Mouse (Mus musculus): ENCODE measurements around the gene Fscn3. TPM values are rescaled to one million over a fixed set of nuclear protein-coding genes. Genes with fewer than 3 reads are reported as not detected.

The Fscn3 gene
- total and polyA plus RNA-seq, 3 experiments, result not detected

DNA sequence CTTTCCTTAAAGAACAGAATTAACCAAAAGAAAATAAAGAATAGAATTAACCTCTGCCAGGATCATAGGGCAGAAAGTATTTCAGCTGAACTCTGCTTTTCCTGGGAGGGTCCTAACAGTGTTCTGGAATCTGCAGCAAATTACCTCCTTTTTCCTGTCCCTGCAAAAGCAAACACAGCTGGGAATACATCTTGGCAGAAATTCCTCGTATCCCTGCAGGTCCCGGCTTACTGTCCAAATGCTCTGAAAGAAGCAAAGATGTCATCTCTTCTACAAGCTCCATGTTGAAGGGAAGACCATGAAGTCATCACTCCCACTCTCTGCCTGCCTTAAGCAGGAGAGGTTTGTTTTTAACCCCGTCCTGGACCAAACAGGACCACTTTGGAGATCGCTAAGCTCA is 10.6 kb upstream of the Fscn3 start:
- no peak overlapping the region for H3K4me2 ChIP-seq (ENCODE audit: insufficient read depth, low read depth, poor library complexity, severe bottlenecking)
- H3K27me3 ChIP-seq (replicated peaks), result no peaks in the 10 kb centered on the region
- H3K79me2 ChIP-seq (replicated peaks; ENCODE audit: control insufficient read depth, extremely low read depth, insufficient read depth, poor library complexity, severe bottlenecking), result peaks cover 10% of the 10 kb centered on the region
- peaks cover 19 to 57% of the 10 kb centered on the region in 2 experiments for H3K36me3 ChIP-seq (replicated peaks in 1 of 2; ENCODE audit: control insufficient read depth in 1 of 2, insufficient read depth in 1 of 2, low read length in 1 of 2)
- no peak overlapping the region for H3K9ac ChIP-seq (ENCODE audit: insufficient read depth, low read depth)
- no peak overlapping the region for H3K27ac ChIP-seq (ENCODE audit: insufficient read depth, low read depth)
- in situ Hi-C loops (cut with MboI; ENCODE audit: low pct_ligation_motif_present, low pct_unique_long_range_greater_than_20kb, low sequenced_read_pairs) (loop anchor here (25.0 kb wide), 1 partner anchor 595 kb away; no protein-coding TSS in a partner anchor), dilution Hi-C loops (cut with MboI; ENCODE audit: extremely low pct_ligation_motif_present, extremely low pct_unique_long_range_greater_than_20kb, low sequenced_read_pairs) (no loop called here)
- H3K9me3 ChIP-seq (replicated peaks; ENCODE audit: low read length), result no peaks in the 10 kb centered on the region
- TF ChIP-seq MAFK (IDR thresholded peaks at IDR 0.05; ENCODE audit: insufficient replicate concordance, low read length) (no peak), USF1 (IDR thresholded peaks at IDR 0.05; ENCODE audit: low read depth, low read length) (no peak), ZMIZ1 (IDR thresholded peaks at IDR 0.05; ENCODE audit: low read depth, low read length) (no peak), JUND (conservative IDR thresholded peaks at IDR 0.05; ENCODE audit: low read depth, low read length) (no peak), ZKSCAN1 (IDR thresholded peaks at IDR 0.05; ENCODE audit: borderline replicate concordance, low read depth, low read length) (no peak), MXI1 (IDR thresholded peaks at IDR 0.05; ENCODE audit: low read depth, low read length) (no peak), ELF1 (IDR thresholded peaks at IDR 0.05; ENCODE audit: low read depth, low read length) (no peak), MEF2A (IDR thresholded peaks at IDR 0.05; ENCODE audit: borderline replicate concordance, low read depth, low read length) (no peak), CTCF (conservative IDR thresholded peaks at IDR 0.05 in 1 of 2, IDR thresholded peaks at IDR 0.05 in 1 of 2; ENCODE audit: low read depth in 2 of 2, low read length in 2 of 2) (no peak), TCF12 (IDR thresholded peaks at IDR 0.05; ENCODE audit: low read depth, low read length) (no peak), IRF4 (IDR thresholded peaks at IDR 0.05; ENCODE audit: low read depth, low read length) (no peak), TBP (conservative IDR thresholded peaks at IDR 0.05; ENCODE audit: low read depth, low read length) (no peak), PAX5 (IDR thresholded peaks at IDR 0.05; ENCODE audit: low read length) (no peak), USF2 (conservative IDR thresholded peaks at IDR 0.05; ENCODE audit: low read depth, low read length) (no peak), RCOR1 (conservative IDR thresholded peaks at IDR 0.05; ENCODE audit: low read depth, low read length) (no peak), POLR2A (IDR thresholded peaks at IDR 0.05; ENCODE audit: low read depth, low read length) (no peak)
- DNase-seq (ENCODE audit: extremely low read depth), result no peak
- peaks cover 9 to 19% of the 10 kb centered on the region in 2 experiments for H3K4me1 ChIP-seq (ENCODE audit: control insufficient read depth in 1 of 2, insufficient read depth in 2 of 2)
- no peak overlapping the region for H3K4me3 ChIP-seq (replicated peaks in 1 of 3; ENCODE audit: low read depth in 2 of 3, low read length in 2 of 3, poor library complexity in 1 of 3)

DNA sequence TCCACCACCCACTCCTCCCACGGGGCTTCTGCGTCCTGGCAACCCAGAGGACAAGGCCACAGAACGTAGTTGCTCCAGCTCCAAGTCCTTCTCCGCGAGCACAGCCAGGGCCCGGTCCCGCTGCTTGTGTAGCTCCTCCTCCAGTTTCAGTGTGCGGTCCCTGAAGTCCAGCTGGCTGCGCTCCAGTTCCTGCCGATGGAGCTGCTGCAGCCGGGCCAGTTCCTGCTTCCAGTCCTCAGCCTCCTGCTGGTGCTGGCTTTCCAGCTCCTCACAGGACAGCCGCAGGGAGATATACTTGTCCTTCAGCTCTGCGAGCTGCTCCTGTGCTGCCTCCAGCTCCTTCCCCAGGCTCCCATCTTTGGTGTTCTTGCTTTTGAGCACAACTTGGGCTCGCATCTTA is 9.1 kb upstream of the Fscn3 start:
- no peaks in the 10 kb centered on the region for H3K27me3 ChIP-seq (replicated peaks)
- H3K4me2 ChIP-seq (ENCODE audit: insufficient read depth, low read depth, poor library complexity, severe bottlenecking), result no peak overlapping the region
- H3K79me2 ChIP-seq (replicated peaks; ENCODE audit: control insufficient read depth, extremely low read depth, insufficient read depth, poor library complexity, severe bottlenecking), result peaks cover 10% of the 10 kb centered on the region
- TF ChIP-seq JUN (IDR thresholded peaks at IDR 0.05; ENCODE audit: insufficient read depth, low read depth, low read length) (no peak), MEF2A (IDR thresholded peaks at IDR 0.05; ENCODE audit: borderline replicate concordance, low read depth, low read length) (no peak), SMC3 (IDR thresholded peaks at IDR 0.05; ENCODE audit: low read depth, low read length) (no peak), ZNF384 (IDR thresholded peaks at IDR 0.05; ENCODE audit: low read depth, low read length) (no peak), ZKSCAN1 (IDR thresholded peaks at IDR 0.05; ENCODE audit: borderline replicate concordance, low read depth, low read length) (no peak), MXI1 (IDR thresholded peaks at IDR 0.05; ENCODE audit: low read depth, low read length) (no peak), BHLHE40 (IDR thresholded peaks at IDR 0.05; ENCODE audit: low read depth, low read length) (no peak), NRF1 (IDR thresholded peaks at IDR 0.05; ENCODE audit: low read depth, low read length) (no peak), RAD21 (IDR thresholded peaks at IDR 0.05; ENCODE audit: low read depth, low read length) (no peak), NELFE (IDR thresholded peaks at IDR 0.05; ENCODE audit: low read depth, low read length) (no peak), UBTF (IDR thresholded peaks at IDR 0.05; ENCODE audit: low read depth, low read length) (no peak), USF2 (conservative IDR thresholded peaks at IDR 0.05; ENCODE audit: low read depth, low read length) (no peak), GABPA (IDR thresholded peaks at IDR 0.05; ENCODE audit: insufficient replicate concordance, low read depth, low read length) (no peak), CHD2 (IDR thresholded peaks at IDR 0.05; ENCODE audit: low read length) (no peak), ETS1 (conservative IDR thresholded peaks at IDR 0.05; ENCODE audit: low read depth, low read length) (no peak), ZMIZ1 (IDR thresholded peaks at IDR 0.05; ENCODE audit: low read depth, low read length) (no peak), ZC3H11A (IDR thresholded peaks at IDR 0.05; ENCODE audit: low read depth, low read length) (no peak), TCF12 (IDR thresholded peaks at IDR 0.05; ENCODE audit: low read depth, low read length) (no peak), IRF4 (IDR thresholded peaks at IDR 0.05; ENCODE audit: low read depth, low read length) (no peak), RCOR1 (conservative IDR thresholded peaks at IDR 0.05; ENCODE audit: low read depth, low read length) (no peak)
- in situ Hi-C loops (cut with MboI; ENCODE audit: low pct_ligation_motif_present, low pct_unique_long_range_greater_than_20kb, low sequenced_read_pairs) (loop anchor here (25.0 kb wide), 1 partner anchor 594 kb away; no protein-coding TSS in a partner anchor), dilution Hi-C loops (cut with MboI; ENCODE audit: extremely low pct_ligation_motif_present, extremely low pct_unique_long_range_greater_than_20kb, low sequenced_read_pairs) (no loop called here)
- H3K27ac ChIP-seq (ENCODE audit: insufficient read depth, low read depth), result no peak overlapping the region
- peaks cover 13 to 30% of the 10 kb centered on the region in 2 experiments for H3K4me1 ChIP-seq (ENCODE audit: control insufficient read depth in 1 of 2, insufficient read depth in 2 of 2)
- H3K4me3 ChIP-seq (replicated peaks in 1 of 3; ENCODE audit: low read depth in 2 of 3, low read length in 2 of 3, poor library complexity in 1 of 3), result no peak overlapping the region
- H3K9ac ChIP-seq (ENCODE audit: insufficient read depth, low read depth), result no peak overlapping the region
- H3K9me3 ChIP-seq (replicated peaks; ENCODE audit: low read length), result no peaks in the 10 kb centered on the region
- no peak for DNase-seq (ENCODE audit: extremely low read depth)
- H3K36me3 ChIP-seq (replicated peaks in 1 of 2; ENCODE audit: control insufficient read depth in 1 of 2, insufficient read depth in 1 of 2, low read length in 1 of 2), result peaks cover 19 to 54% of the 10 kb centered on the region in 2 experiments

Measured in CH12.LX (cell line).